Mouse (Mus musculus): ENCODE data around the gene Gm10197. TPM values are rescaled to one million over a fixed set of nuclear protein-coding genes. Genes with fewer than 3 reads are reported as not detected.

Gene Gm10197
- polyA plus RNA-seq, 1 experiment: not detected

GRCm38 (mm10) chr19:53343174-53343881 lies 28.2 kb downstream of the Gm10197 start:
- TF ChIP-seq GATA1 (IDR thresholded peaks at IDR 0.05; ENCODE audit: low read length): no peak

- TF ChIP-seq GATA1 (IDR thresholded peaks at IDR 0.05; ENCODE audit: low read length): no peak
Observed at GRCm38 (mm10) chr19:53340423-53340822, 31.1 kb downstream of the Gm10197 start.

GRCm38 (mm10) chr19:53335241-53335640 lies 36.3 kb downstream of the Gm10197 start:
- no peak for TF ChIP-seq GATA1 (IDR thresholded peaks at IDR 0.05; ENCODE audit: low read length)

GRCm38 (mm10) chr19:53333730-53334129 lies 37.8 kb downstream of the Gm10197 start:
- TF ChIP-seq GATA1 (IDR thresholded peaks at IDR 0.05; ENCODE audit: low read length): no peak

- no peak for TF ChIP-seq GATA1 (IDR thresholded peaks at IDR 0.05; ENCODE audit: low read length)
Observed at GRCm38 (mm10) chr19:53331882-53332500, 39.6 kb downstream of the Gm10197 start.

GRCm38 (mm10) chr19:53329992-53330381 lies 41.6 kb downstream of the Gm10197 start:
- TF ChIP-seq GATA1 (IDR thresholded peaks at IDR 0.05; ENCODE audit: low read length): no peak

- TF ChIP-seq GATA1 (IDR thresholded peaks at IDR 0.05; ENCODE audit: low read length): no peak
Observed at GRCm38 (mm10) chr19:53329221-53329991, 42.2 kb downstream of the Gm10197 start.

- no peak for TF ChIP-seq GATA1 (IDR thresholded peaks at IDR 0.05; ENCODE audit: low read length)
Observed at GRCm38 (mm10) chr19:53328116-53328515, 43.5 kb downstream of the Gm10197 start.

GRCm38 (mm10) chr19:53325578-53326295 lies 45.8 kb downstream of the Gm10197 start:
- peak; percentile 40 for TF ChIP-seq GATA1 (IDR thresholded peaks at IDR 0.05; ENCODE audit: low read length)

- no peak for TF ChIP-seq GATA1 (IDR thresholded peaks at IDR 0.05; ENCODE audit: low read length)
Observed at GRCm38 (mm10) chr19:53324866-53325265, 46.7 kb downstream of the Gm10197 start.

- TF ChIP-seq GATA1 (IDR thresholded peaks at IDR 0.05; ENCODE audit: low read length): no peak
Observed at GRCm38 (mm10) chr19:53322438-53323048, 49.0 kb downstream of the Gm10197 start.

Other genes starting within 250 kb of the Gm10197 start
- 9.4 and 11.8 TPM in 2 replicates for gene Add3, start 231.3 kb downstream of the Gm10197 start, polyA plus RNA-seq (2012)
- 30.5 and 34.3 TPM in 2 replicates for gene Mxi1, start 61.2 kb downstream of the Gm10197 start, polyA plus RNA-seq (2012)
- 175 and 199 TPM in 2 replicates for gene Smndc1, start 18.8 kb upstream of the Gm10197 start, polyA plus RNA-seq (2012)
- gene Dusp5, start 157.3 kb upstream of the Gm10197 start, polyA plus RNA-seq (2012): not detected in 2 replicates
- gene Nutf2-ps1, start 217.3 kb upstream of the Gm10197 start, polyA plus RNA-seq (2012): 167 and 201 TPM in 2 replicates
- 30.2 and 36.3 TPM in 2 replicates for gene Smc3, start 228.6 kb upstream of the Gm10197 start, polyA plus RNA-seq (2012)